8 mouse cellular contexts compared by ENCODE assay signal in the genomic region with DNA sequence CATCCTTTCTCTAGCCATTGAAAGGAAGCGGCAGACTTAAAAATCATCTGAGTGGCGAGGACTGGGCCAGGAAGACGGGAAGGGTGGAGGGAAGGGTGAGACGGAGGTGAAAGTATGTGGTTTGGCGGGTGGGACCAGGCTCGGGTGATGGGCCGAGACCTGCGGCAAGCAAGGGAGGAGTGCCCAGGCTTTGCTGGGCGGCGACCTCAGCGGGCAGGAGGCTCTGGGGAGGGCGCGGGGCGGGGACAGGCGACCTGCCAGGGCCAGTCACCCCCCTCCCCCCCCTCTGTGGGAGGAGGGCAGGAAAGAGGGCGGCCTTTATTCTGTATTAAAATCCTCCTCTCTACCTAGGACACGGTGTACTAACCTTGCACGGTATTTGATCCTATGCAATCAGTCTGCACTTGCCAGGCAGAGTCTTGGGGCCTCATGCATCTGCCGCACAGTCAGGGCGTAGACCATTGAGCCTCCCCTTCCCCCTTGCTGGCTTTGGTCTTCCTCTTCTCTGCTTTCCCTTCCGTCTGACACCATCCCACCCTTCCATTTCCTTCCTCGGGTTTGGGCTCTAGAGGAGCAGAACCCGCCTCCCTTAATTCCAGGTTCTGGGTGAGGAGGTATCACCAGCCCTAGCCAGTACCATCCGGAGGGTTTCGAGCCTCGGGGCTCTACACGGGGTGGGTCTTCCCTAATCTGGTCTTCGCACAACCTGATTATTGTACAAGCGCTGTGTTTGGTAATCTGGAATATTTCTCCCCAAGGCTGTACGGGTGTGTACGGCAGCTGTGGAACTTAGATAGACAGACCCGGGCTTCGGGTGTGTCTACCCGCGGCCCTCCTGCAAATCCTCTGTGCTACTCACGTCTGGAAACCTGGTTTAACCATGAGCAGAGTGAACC. TPM values are rescaled to one million over a fixed set of nuclear protein-coding genes. Genes with fewer than 3 reads are reported as not detected.
A peak's percentile ranks its signal among the peaks of the same experiment; 100 is the strongest.
DNase-seq lines count a peak whose midpoint lies in the region; ATAC-seq lines count a peak whose summit lies in the region.

No protein-coding gene starts in this region.

- WGBS in embryonic facial prominence, embryonic 14.5 days, result 25% methylated on average over 26 of the region's 36 CpGs
- 11% methylated on average over 36 of the region's 36 CpGs for WGBS in heart, embryonic 12.5 days
- WGBS in kidney, embryonic 16.5 days, result 17% methylated on average over 30 of the region's 36 CpGs

- H3K36me3 ChIP-seq in embryonic facial prominence, embryonic 14.5 days (ENCODE audit: control insufficient read depth, insufficient read depth, low read length), result no peaks in the 10 kb centered on the region
- no peaks in the 10 kb centered on the region for H3K36me3 ChIP-seq in heart, embryonic 12.5 days
- H3K36me3 ChIP-seq in kidney, embryonic 16.5 days (ENCODE audit: insufficient read depth, low read length), result no peaks in the 10 kb centered on the region

- no peaks in the 10 kb centered on the region for H3K9me3 ChIP-seq in embryonic facial prominence, embryonic 14.5 days (ENCODE audit: control insufficient read depth, low read length)
- H3K9me3 ChIP-seq in heart, embryonic 12.5 days (replicated peaks), result no peaks in the 10 kb centered on the region
- no peaks in the 10 kb centered on the region for H3K9me3 ChIP-seq in kidney, embryonic 16.5 days (ENCODE audit: low read length)

- peaks cover 14% of the 10 kb centered on the region for H3K4me1 ChIP-seq in embryonic facial prominence, embryonic 14.5 days (ENCODE audit: control insufficient read depth, insufficient read depth, low read length)
- H3K4me1 ChIP-seq in heart, embryonic 12.5 days (replicated peaks), result peaks cover 72% of the 10 kb centered on the region
- H3K4me1 ChIP-seq in kidney, embryonic 16.5 days (ENCODE audit: insufficient read depth, low read length), result peaks cover 27% of the 10 kb centered on the region

- peak overlapping the region; percentile 81 for H3K4me2 ChIP-seq in embryonic facial prominence, embryonic 14.5 days (ENCODE audit: low read depth, low read length)
- peak overlapping the region; percentile 94 for H3K4me2 ChIP-seq in heart, embryonic 12.5 days
- H3K4me2 ChIP-seq in kidney, embryonic 16.5 days (replicated peaks; ENCODE audit: low read depth, low read length), result peak overlapping the region; percentile 88

- peak; percentile 68 for ATAC-seq in CD4-positive, CD25-positive, alpha-beta regulatory T cell, adult 4 months
- ATAC-seq in embryonic facial prominence, embryonic 14.5 days (ENCODE audit: low read depth), result peak; percentile 87
- ATAC-seq in heart, embryonic 12.5 days (ENCODE audit: insufficient number of reproducible peaks, low FRiP score), result peak; percentile 90
- ATAC-seq in kidney, embryonic 16.5 days (ENCODE audit: low FRiP score, low TSS enrichment), result peak; percentile 91

- DNase-seq in adrenal gland, adult 2 months, result peak; percentile 93
- peak; percentile 83 for DNase-seq in embryonic facial prominence, embryonic 14.5 days (ENCODE audit: low spot score)
- peak; percentile 86 to 90 for DNase-seq in lung, postnatal 4 days
- DNase-seq in right cerebral cortex, postnatal 4 days, result peak; percentile 30
- no peak for DNase-seq in frontal cortex, postnatal 25 days (ENCODE audit: low spot score in 2 of 2)

- no peaks in the 10 kb centered on the region for H3K27me3 ChIP-seq in embryonic facial prominence, embryonic 14.5 days (replicated peaks; ENCODE audit: control insufficient read depth, insufficient read depth, low read length)
- H3K27me3 ChIP-seq in heart, embryonic 12.5 days (replicated peaks), result no peaks in the 10 kb centered on the region
- no peaks in the 10 kb centered on the region for H3K27me3 ChIP-seq in kidney, embryonic 16.5 days (ENCODE audit: insufficient read depth, low read length)

- peak overlapping the region; percentile 38 for H3K4me3 ChIP-seq in embryonic facial prominence, embryonic 14.5 days (ENCODE audit: low read depth, low read length)
- H3K4me3 ChIP-seq in heart, embryonic 12.5 days, result peak overlapping the region; percentile 46
- H3K4me3 ChIP-seq in kidney, embryonic 16.5 days (ENCODE audit: low read length), result peak overlapping the region; percentile 49

- peak overlapping the region; percentile 68 for H3K27ac ChIP-seq in embryonic facial prominence, embryonic 14.5 days (replicated peaks; ENCODE audit: low read depth, low read length)
- peak overlapping the region; percentile 80 for H3K27ac ChIP-seq in heart, embryonic 12.5 days (ENCODE audit: poor library complexity, severe bottlenecking)
- peak overlapping the region; percentile 88 for H3K27ac ChIP-seq in kidney, embryonic 16.5 days (ENCODE audit: low read length)

- H3K9ac ChIP-seq in embryonic facial prominence, embryonic 14.5 days (ENCODE audit: low read depth, low read length), result peak overlapping the region; percentile 51
- peak overlapping the region; percentile 68 for H3K9ac ChIP-seq in heart, embryonic 12.5 days
- peak overlapping the region; percentile 63 for H3K9ac ChIP-seq in kidney, embryonic 16.5 days (replicated peaks; ENCODE audit: low read length)

RNA-seq across cellular contexts. Expression of a gene that starts 45.1 kb away (rescaled TPM):
- 10 to 100 TPM; 34.7 to 40.9 TPM for polyA plus RNA-seq in CD4-positive, CD25-positive, alpha-beta regulatory T cell, adult 4 months (2017; shearing (Covaris generic))
- 100 to 1,000 TPM; 113 to 140 TPM for total RNA-seq in adrenal gland, adult 2 months (2021)
- 56.7 and 62.2 TPM in 2 replicates for polyA plus RNA-seq in adrenal gland, adult 2 months (2012; rRNA removed)
- 41.7 and 50.8 TPM in 2 replicates for polyA plus RNA-seq in embryonic facial prominence, embryonic 14.5 days (2014; fragmentation: Nextera tagmentation; extraction: Ambion mirVana)
- 35.2 and 37.9 TPM in 2 replicates for polyA plus RNA-seq in heart, embryonic 12.5 days (2016; fragmentation: Nextera tagmentation; extraction: Ambion mirVana)
- polyA plus RNA-seq in kidney, embryonic 16.5 days (2015; fragmentation: Nextera tagmentation; extraction: Ambion mirVana), result 23.1 and 30.4 TPM in 2 replicates

Comparison
In these comparisons a context has a peak if more than half of its experiments do, and no peak if none do; other contexts are left out.
1. DNase-seq: peak in adrenal gland, adult 2 months (single experiment), embryonic facial prominence, embryonic 14.5 days (single experiment), lung, postnatal 4 days (2 of 2) and right cerebral cortex, postnatal 4 days (single experiment); none in frontal cortex, postnatal 25 days (0 of 2).
2. Peak in every context shown above with its lines, with median percentiles within 50 percentile points of each other: ATAC-seq, H3K27ac ChIP-seq, H3K4me2 ChIP-seq, H3K4me3 ChIP-seq and H3K9ac ChIP-seq.